ENCODE assay signal across 16 mouse cellular contexts in the genomic region with DNA sequence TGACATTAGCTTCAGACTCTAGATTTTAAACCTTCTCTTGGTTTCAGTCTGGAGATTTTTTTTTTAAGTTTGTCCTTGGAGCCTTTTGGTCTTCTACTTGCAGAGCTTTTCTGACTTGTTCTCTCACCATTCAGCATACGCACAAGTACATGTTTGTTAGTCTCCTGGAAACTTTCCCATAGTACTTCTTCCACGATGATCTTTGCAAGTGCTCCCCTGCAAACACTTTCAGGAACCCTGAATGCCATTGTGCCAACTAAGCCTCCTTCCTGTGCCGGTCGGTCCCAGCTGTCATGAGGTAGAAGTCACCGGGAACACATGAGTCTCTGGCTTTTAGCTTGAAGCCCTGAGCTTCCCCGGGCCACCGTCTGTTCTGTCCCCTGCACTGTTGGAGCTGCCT.
"Had no signal": no experiment of that assay in that cellular context is flagged by ENCODE, and none has a peak within 500 bp of the region (broad histone marks: within the 10 kb centered on the region; RNA-seq: fewer than 3 reads in every experiment).

No protein-coding gene starts in this region.

- H3K9me3 ChIP-seq: kidney, embryonic 15.5 days; limb, embryonic 10.5 days; liver, embryonic 15.5 days; neural tube, embryonic 13.5 days; stomach, embryonic 15.5 days had no signal

- H3K4me3 ChIP-seq: kidney, embryonic 15.5 days; left cerebral cortex, adult 2 months; limb, embryonic 10.5 days; liver, embryonic 15.5 days; megakaryocyte, embryonic 14.5 days; neural tube, embryonic 13.5 days; stomach, embryonic 15.5 days had no signal

- H3K9ac ChIP-seq: kidney, embryonic 15.5 days; liver, embryonic 15.5 days; neural tube, embryonic 13.5 days; stomach, embryonic 15.5 days had no signal

- H3K27ac ChIP-seq: kidney, embryonic 15.5 days; left cerebral cortex, adult 2 months; limb, embryonic 10.5 days; liver, embryonic 15.5 days; macrophage; neural tube, embryonic 13.5 days; stomach, embryonic 15.5 days had no signal

- H3K4me2 ChIP-seq: kidney, embryonic 15.5 days; liver, embryonic 11.5 days; liver, embryonic 15.5 days; midbrain, embryonic 11.5 days; neural tube, embryonic 13.5 days; stomach, embryonic 15.5 days had no signal

- ATAC-seq: midbrain, embryonic 16.5 days had no signal

- H3K4me1 ChIP-seq: kidney, embryonic 15.5 days; liver, embryonic 15.5 days; neural tube, embryonic 13.5 days; stomach, embryonic 15.5 days had no signal

- H3K27me3 ChIP-seq: kidney, embryonic 15.5 days; liver, embryonic 15.5 days; megakaryocyte, embryonic 14.5 days; neural tube, embryonic 13.5 days; stomach, embryonic 15.5 days had no signal

- DNase-seq: kidney, adult 2 months; kidney, postnatal 25 days; retina, postnatal 1 day; thymus, adult 2 months; thymus, postnatal 25 days had no signal

- H3K36me3 ChIP-seq: liver, embryonic 15.5 days; stomach, embryonic 15.5 days had no signal
